In genomic region chr9:56634406-56635120, GRCm38 (mm10) we compare ENCODE assay signal across 8 mouse cellular contexts.
DNase-seq lines count a peak whose midpoint lies in the region; ATAC-seq and TF ChIP-seq lines count a peak whose summit lies in the region.

No protein-coding gene starts in this region.

- H3K9ac ChIP-seq in lung, postnatal 0 days (replicated peaks; ENCODE audit: low read depth), result no peak overlapping the region
- H3K9ac ChIP-seq in limb, embryonic 15.5 days, result peak overlapping the region; percentile 69
- peak overlapping the region; percentile 52; the same call in 1 of the 2 replicates for H3K9ac ChIP-seq in stomach, embryonic 15.5 days

- H3K4me2 ChIP-seq in lung, postnatal 0 days (replicated peaks; ENCODE audit: low read depth, low read length), result peak overlapping the region; percentile 98
- H3K4me2 ChIP-seq in limb, embryonic 15.5 days, result peak overlapping the region; percentile 98
- H3K4me2 ChIP-seq in stomach, embryonic 15.5 days, result peak overlapping the region; percentile 99

- H3K36me3 ChIP-seq in lung, postnatal 0 days (ENCODE audit: insufficient read depth, low read length), result no peaks in the 10 kb centered on the region
- H3K36me3 ChIP-seq in limb, embryonic 15.5 days, result no peaks in the 10 kb centered on the region
- no peaks in the 10 kb centered on the region for H3K36me3 ChIP-seq in stomach, embryonic 15.5 days

- H3K27me3 ChIP-seq in lung, postnatal 0 days (replicated peaks; ENCODE audit: insufficient read depth, low read length), result peaks cover 35% of the 10 kb centered on the region
- peaks cover 64% of the 10 kb centered on the region for H3K27me3 ChIP-seq in limb, embryonic 15.5 days
- peaks cover 45% of the 10 kb centered on the region for H3K27me3 ChIP-seq in stomach, embryonic 15.5 days (replicated peaks)

- TF ChIP-seq EP300 in lung, postnatal 0 days (IDR thresholded peaks at IDR 0.05), result no peak

- H3K9me3 ChIP-seq in lung, postnatal 0 days (ENCODE audit: low read length), result no peaks in the 10 kb centered on the region
- H3K9me3 ChIP-seq in limb, embryonic 15.5 days, result no peaks in the 10 kb centered on the region
- H3K9me3 ChIP-seq in stomach, embryonic 15.5 days, result no peaks in the 10 kb centered on the region

- 1% methylated on average over 15 of the region's 25 CpGs for WGBS in lung, postnatal 0 days
- 2% methylated on average over 25 of the region's 25 CpGs for WGBS in limb, embryonic 15.5 days
- WGBS in stomach, embryonic 15.5 days, result 0% methylated on average over 21 of the region's 25 CpGs

- DNase-seq in adrenal gland, adult (ENCODE audit: inconsistent age in 2 of 2, low spot score in 1 of 2), result peak; percentile 15 to 30
- no peak for DNase-seq in adrenal gland, postnatal 14 days
- no peak for DNase-seq in lung, postnatal 0 days (ENCODE audit: low spot score)
- DNase-seq in lung, postnatal 14 days, result no peak
- no peak for DNase-seq in frontal cortex, postnatal 14 days (ENCODE audit: low spot score in 2 of 2)
- no peak for DNase-seq in spleen, postnatal 10 days (ENCODE audit: low spot score in 2 of 2)

- no peak for ATAC-seq in lung, postnatal 0 days
- no peak for ATAC-seq in limb, embryonic 15.5 days (ENCODE audit: insufficient number of reproducible peaks, low FRiP score, low TSS enrichment, low read depth)
- no peak for ATAC-seq in stomach, embryonic 15.5 days (ENCODE audit: insufficient read depth, low FRiP score, low read depth)

- H3K27ac ChIP-seq in lung, postnatal 0 days (ENCODE audit: low read length), result no peak overlapping the region
- H3K27ac ChIP-seq in limb, embryonic 15.5 days, result no peak overlapping the region
- H3K27ac ChIP-seq in stomach, embryonic 15.5 days, result no peak overlapping the region

- peaks cover 5% of the 10 kb centered on the region; the same call in 1 of the 2 replicates for H3K4me1 ChIP-seq in lung, postnatal 0 days (ENCODE audit: insufficient read depth, low read depth, low read length)
- peaks cover 38% of the 10 kb centered on the region for H3K4me1 ChIP-seq in limb, embryonic 15.5 days
- peaks cover 23% of the 10 kb centered on the region for H3K4me1 ChIP-seq in stomach, embryonic 15.5 days

- TF ChIP-seq CTCF in lung, postnatal 0 days (IDR thresholded peaks at IDR 0.05), result no peak

- H3K4me3 ChIP-seq in lung, postnatal 0 days (ENCODE audit: low read depth, low read length), result peak overlapping the region; percentile 55
- peak overlapping the region; percentile 69 for H3K4me3 ChIP-seq in limb, embryonic 15.5 days
- H3K4me3 ChIP-seq in stomach, embryonic 15.5 days (replicated peaks), result peak overlapping the region; percentile 73

Comparison
In these comparisons a context has a peak if more than half of its experiments do, and no peak if none do; other contexts are left out.
1. DNase-seq: peak in adrenal gland, adult (2 of 2); none in adrenal gland, postnatal 14 days (single experiment), lung, postnatal 0 days (single experiment), lung, postnatal 14 days (single experiment), frontal cortex, postnatal 14 days (0 of 2) and spleen, postnatal 10 days (0 of 2).
2. Peak in every context shown above with its lines, with median percentiles within 50 percentile points of each other: H3K4me2 ChIP-seq and H3K4me3 ChIP-seq.